Mouse (Mus musculus): ENCODE measurements at regions not wholly inside any gene's neighbourhood (a gene's known extent, or its start where the extent isn't known, plus 50 kb on each side); places are given as distances from the start of the nearest gene placed in this dataset.

DNA sequence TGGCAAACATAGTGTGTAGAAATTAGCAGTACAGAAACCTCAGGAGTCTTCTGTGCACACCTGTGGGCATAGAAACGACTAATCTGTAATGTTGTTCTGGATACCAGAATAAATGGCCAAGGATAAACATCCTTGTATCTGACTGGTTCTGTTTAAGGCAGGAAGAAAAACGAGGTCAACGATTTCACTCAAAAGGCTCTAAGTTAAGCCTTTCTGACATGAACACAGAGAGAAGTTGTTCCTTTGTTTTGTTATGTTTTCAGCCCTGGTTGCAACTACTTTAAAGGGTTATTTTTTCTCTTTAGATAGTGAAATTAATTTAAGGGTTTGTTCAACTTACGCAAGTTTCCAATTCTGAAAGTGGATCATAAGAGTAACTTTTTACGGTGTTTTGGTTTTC lies 299.6 kb upstream of the Kif18a start:
- WGBS: 91% methylated on average over 5 of the region's 5 CpGs

DNA sequence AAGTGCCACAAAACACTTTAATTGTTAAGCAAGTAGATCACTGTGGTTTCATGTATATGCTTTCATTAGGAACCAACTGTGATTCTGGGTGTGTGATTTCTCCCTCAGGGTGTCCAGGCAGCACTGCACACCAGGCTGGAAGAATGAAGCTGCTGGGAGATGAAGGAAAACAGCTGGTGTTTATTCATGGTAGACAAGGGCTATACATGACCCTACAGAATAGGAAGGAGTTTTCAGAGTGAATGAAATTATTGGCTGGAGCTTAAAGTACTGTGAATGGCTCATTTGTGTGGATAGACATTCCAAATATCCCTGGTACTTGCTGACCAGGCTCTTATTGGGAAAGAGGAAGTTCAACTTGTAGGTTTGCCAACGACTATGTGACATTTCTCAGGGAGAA lies 264.3 kb upstream of the Kif18a start:
- H3K27me3 ChIP-seq: no peaks in the 10 kb centered on the region
- 68% methylated on average over 1 of the region's 1 CpGs for WGBS
- H3K36me3 ChIP-seq: no peaks in the 10 kb centered on the region
- ATAC-seq: no peak
- no peak overlapping the region for H3K4me2 ChIP-seq (replicated peaks)
- H3K9me3 ChIP-seq: no peaks in the 10 kb centered on the region
- H3K27ac ChIP-seq: no peak overlapping the region
- H3K4me3 ChIP-seq (replicated peaks): no peak overlapping the region
- no peak overlapping the region for H3K9ac ChIP-seq (replicated peaks)
- no peaks in the 10 kb centered on the region for H3K4me1 ChIP-seq (replicated peaks)

More for the DNA sequence above, 299.6 kb upstream of the Kif18a start:
- no peaks in the 10 kb centered on the region for H3K4me1 ChIP-seq (replicated peaks)
- H3K9ac ChIP-seq (replicated peaks): no peak overlapping the region
- H3K9me3 ChIP-seq: no peaks in the 10 kb centered on the region
- H3K36me3 ChIP-seq: no peaks in the 10 kb centered on the region
- no peak overlapping the region for H3K4me3 ChIP-seq (replicated peaks)
- no peaks in the 10 kb centered on the region for H3K27me3 ChIP-seq
- ATAC-seq: no peak
- no peak overlapping the region for H3K27ac ChIP-seq
- H3K4me2 ChIP-seq (replicated peaks): no peak overlapping the region

DNA sequence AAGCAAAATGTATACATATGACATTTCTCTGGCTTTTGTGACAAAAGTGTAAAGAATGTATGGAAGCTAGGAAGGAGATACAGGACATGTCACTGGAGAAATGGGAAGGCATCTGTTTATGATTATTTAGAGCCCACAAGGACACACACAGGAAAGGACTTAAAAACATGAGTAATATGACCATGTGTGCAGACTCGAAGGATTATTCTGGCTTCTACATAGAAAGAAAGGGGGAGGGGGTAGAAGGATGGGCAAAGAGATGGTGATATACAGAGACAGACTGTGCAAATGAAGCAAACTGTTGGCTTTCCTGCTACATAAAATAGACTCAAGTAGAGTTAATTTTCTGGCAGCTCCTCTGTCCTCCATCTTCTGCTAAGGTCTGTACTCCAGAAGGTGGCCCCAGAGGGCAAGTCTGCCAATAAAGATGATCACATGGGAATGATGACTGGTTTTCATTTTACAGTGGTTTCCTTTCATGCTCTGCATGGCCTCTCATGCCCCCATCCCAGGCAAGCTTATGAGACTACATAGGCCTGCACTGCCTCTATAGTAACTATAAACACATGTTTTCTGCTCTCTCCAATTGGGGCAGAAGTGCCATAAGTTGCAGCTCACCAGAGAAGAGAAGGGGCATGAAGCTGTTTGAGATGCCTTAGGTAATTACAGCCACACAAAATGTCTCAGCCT lies 263.4 kb upstream of the Kif18a start:
- H3K27ac ChIP-seq: no peak overlapping the region
- H3K9me3 ChIP-seq: no peaks in the 10 kb centered on the region
- WGBS: 86% methylated on average over 1 of the region's 1 CpGs
- no peak for ATAC-seq
- H3K4me3 ChIP-seq (replicated peaks): no peak overlapping the region
- H3K4me1 ChIP-seq (replicated peaks): no peaks in the 10 kb centered on the region
- no peak overlapping the region for H3K4me2 ChIP-seq (replicated peaks)
- no peaks in the 10 kb centered on the region for H3K27me3 ChIP-seq
- H3K36me3 ChIP-seq: no peaks in the 10 kb centered on the region
- no peak overlapping the region for H3K9ac ChIP-seq (replicated peaks)

DNA sequence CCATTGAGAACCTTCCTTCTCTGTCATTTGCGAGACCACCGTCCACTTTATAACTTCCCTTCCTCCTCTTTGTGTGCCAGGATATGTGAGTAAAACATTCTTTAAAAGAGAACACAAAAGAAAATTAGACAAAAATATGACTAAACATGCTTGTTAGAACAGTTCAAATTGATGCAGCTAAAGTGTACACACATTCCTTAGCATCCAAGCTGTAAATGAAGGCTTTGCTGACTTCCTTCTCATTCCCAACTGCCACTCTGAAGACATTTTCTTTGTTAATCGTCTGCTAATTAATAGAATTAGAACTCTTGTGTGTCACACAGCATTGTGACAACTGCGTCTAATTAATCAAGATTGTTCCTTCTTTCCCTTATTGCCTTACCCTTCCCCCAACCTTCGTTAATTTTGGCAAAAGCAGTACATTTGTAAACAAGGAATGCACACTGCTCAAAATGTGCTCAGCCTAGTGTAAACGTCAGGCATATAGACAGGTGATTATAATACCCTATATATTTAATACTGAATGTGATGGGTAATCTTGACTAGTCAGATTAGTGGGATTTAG lies 242.3 kb upstream of the Kif18a start:
- Histone ChIP-seq H3K27me3 (no peaks in the 10 kb centered on the region), H3K9me3 (no peaks in the 10 kb centered on the region), H3K9ac (replicated peaks) (no peak overlapping the region), H3K4me2 (replicated peaks) (no peak overlapping the region), H3K4me1 (replicated peaks) (no peaks in the 10 kb centered on the region), H3K4me3 (replicated peaks) (no peak overlapping the region), H3K36me3 (no peaks in the 10 kb centered on the region), H3K27ac (no peak overlapping the region)
- WGBS: 79% methylated on average over 6 of the region's 6 CpGs
- ATAC-seq: no peak
